Mouse (Mus musculus) thymus, adult 2 months (tissue): Measurements from ENCODE around the gene Gm17509. TPM values are rescaled to one million over a fixed set of nuclear protein-coding genes. Genes with fewer than 3 reads are reported as not detected.
"Not testable (repeated sequence)": the region's sequence is repeated elsewhere in the genome, so short reads cannot be mapped to it uniquely, and the experiment has no call there.

Source experiments
- DNase-seq: peaks from one replicate; pipeline ENCODE4 v3.0.0; 2021
- H3K27ac ChIP-seq: fragments of 200-500 bp; 2 replicates; pipeline ENCODE4 v1.5.1; 2012; ENCODE audit warnings: low read length, control low read depth; ENCODE audit not compliant: control insufficient read depth, insufficient read depth
- H3K27me3 ChIP-seq: fragments of 200-500 bp; 2 replicates; pipeline ENCODE4 v1.6.1; 2012; ENCODE audit warnings: mild to moderate bottlenecking, low read length, moderate library complexity, mixed read lengths; ENCODE audit not compliant: control insufficient read depth, insufficient read depth
- H3K36me3 ChIP-seq: fragments of 200-500 bp; 2 replicates; pipeline ENCODE4 v1.6.1; 2012; ENCODE audit warnings: mild to moderate bottlenecking, low read length, moderate library complexity; ENCODE audit not compliant: control insufficient read depth, insufficient read depth
- H3K4me1 ChIP-seq: fragments of 200-500 bp; replicated peaks from 2 replicates; pipeline ENCODE4 v1.6.1; 2012; ENCODE audit warnings: low read length; ENCODE audit not compliant: control insufficient read depth, insufficient read depth
- H3K4me3 ChIP-seq: fragments of 200-500 bp; 2 replicates; pipeline ENCODE4 v1.5.1; 2012; ENCODE audit warnings: mild to moderate bottlenecking, low read length, control low read depth, moderate library complexity; ENCODE audit not compliant: control insufficient read depth, insufficient read depth
- CTCF ChIP-seq: fragments of 200-500 bp; IDR thresholded peaks from 2 replicates; pipeline ENCODE4 v1.5.1; 2012; ENCODE audit warnings: mild to moderate bottlenecking, control low read depth, low read length, moderate library complexity, borderline replicate concordance; ENCODE audit not compliant: control insufficient read depth, poor library complexity, insufficient read depth; ENCODE audit errors: extremely low read depth
- POLR2A ChIP-seq: fragments of 200-500 bp; IDR thresholded peaks from 2 replicates; pipeline ENCODE4 v1.6.1; 2012; ENCODE audit warnings: mild to moderate bottlenecking, low read length, control low read depth, moderate library complexity; ENCODE audit not compliant: control insufficient read depth, poor library complexity, insufficient read depth; ENCODE audit errors: extremely low read depth
- WGBS: fragments of 180-500 bp; shearing (Covaris S2); methylation state at CpG from one replicate; pipeline ENCODE4 v1.1.7; 2018; 5-methylcytosine and 5-hydroxymethylcytosine counted together
- polyA plus RNA-seq: library from polyadenylated mRNA; depleted of rRNA; stranded (reverse); fragments of >200 nt; gene quantifications from 2 replicates; pipeline ENCODE4 v1.2.3, GENCODE M21; 2012; rRNA removed

Gm17509 gene
- polyA plus RNA-seq, 1 experiment = 3.1 TPM

DNA sequence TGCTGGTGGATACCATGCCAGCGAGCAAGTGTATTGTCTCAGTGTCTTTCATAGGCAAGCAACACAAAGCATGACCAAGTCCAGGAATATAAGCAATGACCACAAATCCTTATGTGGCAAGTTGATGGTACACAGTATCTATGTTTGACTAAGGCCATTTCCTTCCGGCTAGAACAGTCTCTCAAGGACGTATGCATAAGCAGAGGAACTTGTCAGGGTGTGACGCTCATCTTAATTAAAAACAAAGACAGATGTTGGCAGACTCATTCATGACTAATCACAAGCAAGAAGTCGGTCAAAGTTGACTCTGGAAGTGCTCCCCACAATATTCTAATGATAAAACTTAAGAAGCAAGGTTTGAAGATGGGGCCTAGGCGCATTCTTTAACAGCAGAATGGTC lies 37.6 kb downstream of the Gm17509 start:
- Histone ChIP-seq H3K4me3 (no peak overlapping the region), H3K36me3 (no peaks in the 10 kb centered on the region), H3K27ac (no peak overlapping the region), H3K4me1 (no peaks in the 10 kb centered on the region), H3K27me3 (no peaks in the 10 kb centered on the region)
- TF ChIP-seq POLR2A (no peak), CTCF (no peak)
- DNase-seq = no peak
- WGBS = 91% methylated on average over 6 of the region's 6 CpGs

- WGBS = 94% methylated on average over 3 of the region's 3 CpGs
- H3K4me3 ChIP-seq, DNase-seq, H3K36me3 ChIP-seq, H3K4me1 ChIP-seq, H3K27me3 ChIP-seq, H3K27ac ChIP-seq: not testable (repeated sequence)
Measured at GRCm38 (mm10) chr13:117180912-117181311, 40.0 kb downstream of the Gm17509 start.

Other genes starting within 250 kb of the Gm17509 start
- gene Parp8, start 195.5 kb downstream of the Gm17509 start, polyA plus RNA-seq = 14.4 and 17.4 TPM in 2 replicates
- 63.4 and 63.5 TPM in 2 replicates for gene Emb, start 12.5 kb downstream of the Gm17509 start, polyA plus RNA-seq